Mouse (Mus musculus): ENCODE measurements around the gene Efcab10. TPM values are rescaled to one million over a fixed set of nuclear protein-coding genes. Genes with fewer than 3 reads are reported as not detected.

The Efcab10 gene
- polyA plus RNA-seq (2015; fragmentation: Nextera tagmentation; extraction: Ambion mirVana): 0.26 and 0.44 TPM in 2 replicates

- no peaks in the 10 kb centered on the region for H3K36me3 ChIP-seq
- H3K4me3 ChIP-seq: peak within 1 kb of the TSS; percentile 26
- no peaks in the 10 kb centered on the region for H3K27me3 ChIP-seq
- ATAC-seq (replicated peaks; ENCODE audit: insufficient number of reproducible peaks, insufficient read depth, low FRiP score, low read depth): no peak
- H3K27ac ChIP-seq: no peak within 1 kb of the TSS
- peak within 1 kb of the TSS; percentile 59 for H3K4me2 ChIP-seq
- peaks cover 6% of the 10 kb centered on the region for H3K4me1 ChIP-seq (replicated peaks)
- 15% methylated on average over 24 of the region's 24 CpGs for WGBS
- no peaks in the 10 kb centered on the region for H3K9me3 ChIP-seq (replicated peaks)
- H3K9ac ChIP-seq: no peak within 1 kb of the TSS
Observed at GRCm38 (mm10) chr12:33394804-33395623, at the start of gene Efcab10. Gene Efcab10, plus strand, starts transcription at chr12:33394854.

GRCm38 (mm10) chr12:33344970-33345772 lies 49.5 kb upstream of the Efcab10 start:
- no peaks in the 10 kb centered on the region; the same call in 1 of the 2 replicates for H3K9me3 ChIP-seq (replicated peaks)
- H3K27me3 ChIP-seq: peaks cover 4% of the 10 kb centered on the region; the same call in 1 of the 2 replicates
- WGBS: 14% methylated on average over 25 of the region's 25 CpGs
- H3K4me1 ChIP-seq (replicated peaks): peaks cover 37% of the 10 kb centered on the region
- H3K9ac ChIP-seq: no peak overlapping the region
- H3K36me3 ChIP-seq: peaks cover 5% of the 10 kb centered on the region
- H3K27ac ChIP-seq: no peak overlapping the region
- no peak; the same call in 1 of the 2 replicates for ATAC-seq (replicated peaks; ENCODE audit: insufficient number of reproducible peaks, insufficient read depth, low FRiP score, low read depth)
- 0 out of 2 replicates have a peak overlapping the region, but pooled peaks have one; percentile 13 for H3K4me3 ChIP-seq
- peak overlapping the region; percentile 49 for H3K4me2 ChIP-seq

DNA sequence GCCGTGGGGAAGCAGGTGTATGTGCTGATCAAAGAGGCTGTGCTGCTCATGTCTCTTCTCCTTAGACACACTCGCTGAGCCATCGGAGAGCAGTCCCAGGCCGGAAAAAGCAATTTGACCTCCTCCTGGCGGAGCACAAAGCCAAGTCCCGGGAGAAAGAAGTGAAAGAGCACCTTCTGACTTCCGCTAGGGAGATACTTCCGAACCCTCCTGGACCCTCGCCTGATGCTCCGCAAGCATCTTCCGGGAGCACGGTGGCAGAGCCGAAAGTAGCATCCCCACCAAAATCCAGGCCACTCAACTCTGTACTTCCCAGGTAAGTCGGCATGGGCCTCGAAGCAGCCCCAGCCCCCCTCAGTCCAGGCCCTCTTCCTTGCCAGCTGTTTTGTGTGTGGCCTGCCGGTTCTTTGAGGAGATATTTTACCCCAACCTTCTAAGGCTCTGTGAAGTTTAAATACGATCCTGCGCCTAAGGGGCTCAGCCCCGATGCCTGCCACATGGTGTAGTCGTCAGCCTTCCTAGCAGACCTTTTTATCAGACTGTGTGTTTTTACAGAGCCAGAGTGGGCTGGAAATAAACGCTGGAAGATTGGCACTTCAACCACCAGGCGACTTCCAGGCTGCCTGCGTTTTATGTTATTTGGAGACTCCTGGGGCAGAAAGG lies 48.8 kb upstream of the Efcab10 start:
- Histone ChIP-seq H3K27ac (no peak overlapping the region), H3K4me1 (replicated peaks) (peaks cover 34% of the 10 kb centered on the region), H3K4me3 (0 out of 2 replicates have a peak overlapping the region, but pooled peaks have one; percentile 2), H3K9ac (no peak overlapping the region), H3K4me2 (peak overlapping the region; percentile 49), H3K9me3 (replicated peaks) (no peaks in the 10 kb centered on the region; the same call in 1 of the 2 replicates), H3K36me3 (peaks cover 11% of the 10 kb centered on the region), H3K27me3 (peaks cover 4% of the 10 kb centered on the region; the same call in 1 of the 2 replicates)
- WGBS: 31% methylated on average over 23 of the region's 23 CpGs
- peak; percentile 49; the same call in 1 of the 2 replicates for ATAC-seq (replicated peaks; ENCODE audit: insufficient number of reproducible peaks, insufficient read depth, low FRiP score, low read depth)

- Histone ChIP-seq H3K4me3 (no peak overlapping the region), H3K36me3 (peaks cover 15% of the 10 kb centered on the region), H3K4me1 (replicated peaks) (no peaks in the 10 kb centered on the region), H3K9ac (no peak overlapping the region), H3K27ac (no peak overlapping the region), H3K4me2 (no peak overlapping the region), H3K27me3 (no peaks in the 10 kb centered on the region), H3K9me3 (replicated peaks) (no peaks in the 10 kb centered on the region; the same call in 1 of the 2 replicates)
- ATAC-seq (replicated peaks; ENCODE audit: insufficient number of reproducible peaks, insufficient read depth, low FRiP score, low read depth): no peak
- 72% methylated on average over 4 of the region's 4 CpGs for WGBS
Observed at GRCm38 (mm10) chr12:33352671-33353070, 42.0 kb upstream of the Efcab10 start.

GRCm38 (mm10) chr12:33358345-33358744 lies 36.3 kb upstream of the Efcab10 start:
- no peak overlapping the region for H3K27ac ChIP-seq
- WGBS: 86% methylated on average over 10 of the region's 10 CpGs

GRCm38 (mm10) chr12:33359209-33359608 lies 35.4 kb upstream of the Efcab10 start:
- WGBS: 84% methylated on average over 7 of the region's 7 CpGs
- Histone ChIP-seq H3K27me3 (no peaks in the 10 kb centered on the region), H3K4me2 (no peak overlapping the region), H3K4me1 (replicated peaks) (peaks cover 11% of the 10 kb centered on the region), H3K9ac (no peak overlapping the region), H3K27ac (no peak overlapping the region), H3K4me3 (no peak overlapping the region), H3K36me3 (no peaks in the 10 kb centered on the region), H3K9me3 (replicated peaks) (no peaks in the 10 kb centered on the region)
- ATAC-seq (replicated peaks; ENCODE audit: insufficient number of reproducible peaks, insufficient read depth, low FRiP score, low read depth): no peak

More at GRCm38 (mm10) chr12:33358345-33358744, 36.3 kb upstream of the Efcab10 start:
- ATAC-seq (replicated peaks; ENCODE audit: insufficient number of reproducible peaks, insufficient read depth, low FRiP score, low read depth): no peak
- Histone ChIP-seq H3K4me1 (replicated peaks) (peaks cover 11% of the 10 kb centered on the region), H3K27me3 (no peaks in the 10 kb centered on the region), H3K9ac (no peak overlapping the region), H3K4me3 (no peak overlapping the region), H3K9me3 (replicated peaks) (no peaks in the 10 kb centered on the region), H3K36me3 (no peaks in the 10 kb centered on the region; the same call in 1 of the 2 replicates), H3K4me2 (no peak overlapping the region)

DNA sequence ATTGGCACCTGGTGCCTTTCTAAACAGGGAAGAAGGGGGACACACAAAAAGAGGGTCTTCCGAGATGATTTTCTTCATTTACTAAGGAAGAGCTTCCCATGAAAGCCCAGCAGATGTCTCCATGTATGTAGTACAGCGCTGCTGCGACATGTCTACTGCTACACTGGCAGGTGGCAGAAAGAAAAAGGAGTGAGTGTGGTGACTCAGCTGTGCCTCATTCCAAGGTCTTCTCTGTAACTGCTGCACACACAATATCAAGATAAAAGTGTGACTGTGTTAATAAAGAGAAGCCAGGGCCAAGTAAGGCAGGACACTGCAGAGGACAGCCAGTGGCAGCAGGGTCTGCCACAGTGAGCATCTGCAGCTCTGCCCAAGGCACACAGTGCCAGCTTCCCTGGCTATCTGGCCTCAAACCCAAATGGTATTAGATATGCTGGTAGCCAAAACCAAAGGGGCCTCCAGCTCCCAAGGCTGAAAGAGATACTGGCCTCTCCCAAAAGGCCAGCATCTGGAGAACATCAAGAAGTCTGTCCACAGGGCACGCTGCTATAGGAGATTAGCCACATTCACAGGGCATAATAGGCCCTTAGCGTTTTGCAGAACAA lies 34.7 kb upstream of the Efcab10 start:
- Histone ChIP-seq H3K4me2 (no peak overlapping the region), H3K27ac (no peak overlapping the region), H3K4me3 (no peak overlapping the region), H3K9ac (no peak overlapping the region), H3K4me1 (replicated peaks) (peaks cover 11% of the 10 kb centered on the region), H3K27me3 (no peaks in the 10 kb centered on the region), H3K36me3 (no peaks in the 10 kb centered on the region), H3K9me3 (replicated peaks) (no peaks in the 10 kb centered on the region)
- ATAC-seq (replicated peaks; ENCODE audit: insufficient number of reproducible peaks, insufficient read depth, low FRiP score, low read depth): no peak
- 68% methylated on average over 5 of the region's 5 CpGs for WGBS

- H3K4me1 ChIP-seq (replicated peaks): peaks cover 11% of the 10 kb centered on the region
- no peaks in the 10 kb centered on the region for H3K27me3 ChIP-seq
- 34% methylated on average over 6 of the region's 6 CpGs for WGBS
- H3K4me3 ChIP-seq: no peak overlapping the region
- no peak for ATAC-seq (replicated peaks; ENCODE audit: insufficient number of reproducible peaks, insufficient read depth, low FRiP score, low read depth)
- no peak overlapping the region for H3K9ac ChIP-seq
- H3K9me3 ChIP-seq (replicated peaks): no peaks in the 10 kb centered on the region
- H3K36me3 ChIP-seq: no peaks in the 10 kb centered on the region
- no peak overlapping the region for H3K27ac ChIP-seq
- no peak overlapping the region for H3K4me2 ChIP-seq
Observed at GRCm38 (mm10) chr12:33360729-33361128, 33.9 kb upstream of the Efcab10 start.

DNA sequence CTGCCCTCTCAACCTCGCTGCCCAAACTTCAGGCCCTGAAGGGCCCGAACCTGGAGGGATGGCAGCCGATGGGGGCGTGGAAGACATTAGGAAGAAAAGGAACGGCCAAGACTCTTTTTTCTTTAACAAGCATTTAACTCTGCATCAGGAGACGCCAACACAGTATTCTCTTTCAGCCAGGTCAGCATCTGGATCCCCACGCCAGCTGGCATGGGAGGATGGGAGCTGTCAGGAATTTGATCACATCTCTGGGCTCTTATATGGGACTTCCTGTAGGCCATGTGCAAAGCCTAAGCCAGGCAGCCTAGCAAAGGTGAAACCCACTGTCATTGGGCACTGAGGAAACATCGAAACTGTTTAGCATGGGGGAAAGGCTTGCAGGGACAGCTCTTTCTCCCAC lies 30.1 kb upstream of the Efcab10 start:
- Histone ChIP-seq H3K9me3 (replicated peaks) (no peaks in the 10 kb centered on the region), H3K36me3 (peaks cover 7% of the 10 kb centered on the region; the same call in 1 of the 2 replicates), H3K4me2 (no peak overlapping the region), H3K4me1 (replicated peaks) (peaks cover 11% of the 10 kb centered on the region), H3K4me3 (no peak overlapping the region), H3K27me3 (no peaks in the 10 kb centered on the region), H3K27ac (no peak overlapping the region), H3K9ac (no peak overlapping the region)
- no peak for ATAC-seq (replicated peaks; ENCODE audit: insufficient number of reproducible peaks, insufficient read depth, low FRiP score, low read depth)
- 88% methylated on average over 8 of the region's 8 CpGs for WGBS

- Histone ChIP-seq H3K4me2 (no peak overlapping the region), H3K36me3 (peaks cover 7% of the 10 kb centered on the region; the same call in 1 of the 2 replicates), H3K27ac (no peak overlapping the region), H3K9me3 (replicated peaks) (no peaks in the 10 kb centered on the region), H3K4me1 (replicated peaks) (peaks cover 8% of the 10 kb centered on the region), H3K4me3 (no peak overlapping the region), H3K9ac (no peak overlapping the region), H3K27me3 (no peaks in the 10 kb centered on the region)
- whole genome bisulfite sequencing: 86% methylated on average over 8 of the region's 8 CpGs
- no peak for ATAC-seq (replicated peaks; ENCODE audit: insufficient number of reproducible peaks, insufficient read depth, low FRiP score, low read depth)
Observed at GRCm38 (mm10) chr12:33365133-33365532, 29.5 kb upstream of the Efcab10 start.

All from heart, embryonic 15.5 days (tissue).